Mouse (Mus musculus) cerebellum, adult 2 months (tissue): ENCODE data around the gene Stard10. TPM values are rescaled to one million over a fixed set of nuclear protein-coding genes. Genes with fewer than 3 reads are reported as not detected.

Experiments
- DNase-seq, 2 experiments: peaks; one replicate each; pipeline ENCODE4 v3.0.0; 2021
- H3K27ac ChIP-seq: fragments of 200-500 bp; 2 replicates; pipeline ENCODE4 v1.5.1; 2012; ENCODE audit warnings: low read length, control low read depth, inconsistent platforms; ENCODE audit not compliant: insufficient read depth
- H3K27me3 ChIP-seq: fragments of 200-500 bp; 2 replicates; pipeline ENCODE4 v1.6.1; 2012; ENCODE audit warnings: inconsistent platforms, mild to moderate bottlenecking, low read length, moderate library complexity; ENCODE audit not compliant: control insufficient read depth, insufficient read depth
- H3K4me1 ChIP-seq: fragments of 200-500 bp; 2 replicates; pipeline ENCODE4 v1.6.1; 2011; ENCODE audit warnings: low read length; ENCODE audit not compliant: control insufficient read depth, insufficient read depth
- H3K4me3 ChIP-seq: fragments of 200-500 bp; replicated peaks from 2 replicates; pipeline ENCODE3; 2011; ENCODE audit warnings: mild to moderate bottlenecking, low read depth, low read length, control low read depth; ENCODE audit not compliant: insufficient read depth
- CTCF ChIP-seq: fragments of 200-500 bp; IDR thresholded peaks from 2 replicates; pipeline ENCODE4 v1.5.1; 2011; ENCODE audit warnings: low read depth, mild to moderate bottlenecking, control low read depth, low read length, moderate library complexity, borderline replicate concordance; ENCODE audit not compliant: insufficient read depth
- POLR2A ChIP-seq: fragments of 200-500 bp; IDR thresholded peaks from 2 replicates; pipeline ENCODE4 v1.6.1; 2011; ENCODE audit warnings: low read length, control low read depth, borderline replicate concordance; ENCODE audit not compliant: insufficient read depth
- WGBS: fragments of 180-500 bp; shearing (Covaris S2); methylation state at CpG from one replicate; pipeline ENCODE4 v1.1.7; 2018; 5-methylcytosine and 5-hydroxymethylcytosine counted together
- polyA plus RNA-seq: library from polyadenylated mRNA; depleted of rRNA; stranded (reverse); fragments of >200 nt; gene quantifications from 2 replicates; pipeline ENCODE4 v1.2.3, GENCODE M21; 2012

Stard10 gene
- polyA plus RNA-seq, 1 experiment, result 123 TPM

- H3K4me3 ChIP-seq, result no peak overlapping the region
- H3K27ac ChIP-seq, result no peak overlapping the region
- WGBS, result 76% methylated on average over 4 of the region's 4 CpGs
- no peak for DNase-seq
- H3K4me1 ChIP-seq, result peaks cover 3% of the 10 kb centered on the region
- TF ChIP-seq POLR2A (no peak), CTCF (no peak)
- H3K27me3 ChIP-seq, result no peaks in the 10 kb centered on the region
These were observed 35.5 kb downstream of the Stard10 start for GRCm38 (mm10) chr7:101352404-101352803.

- H3K27me3 ChIP-seq, result no peaks in the 10 kb centered on the region
- WGBS, result 85% methylated on average over 5 of the region's 5 CpGs
- no peak overlapping the region for H3K4me3 ChIP-seq
- no peak overlapping the region for H3K27ac ChIP-seq
- DNase-seq, result no peak
- TF ChIP-seq CTCF (no peak), POLR2A (no peak)
- H3K4me1 ChIP-seq, result no peaks in the 10 kb centered on the region
These were observed 37.5 kb downstream of the Stard10 start for GRCm38 (mm10) chr7:101354423-101354822.

GRCm38 (mm10) chr7:101355551-101356100, 38.7 kb downstream of the Stard10 start:
- H3K27me3 ChIP-seq, result no peaks in the 10 kb centered on the region
- 87% methylated on average over 6 of the region's 6 CpGs for WGBS
- no peak for TF ChIP-seq CTCF
- TF ChIP-seq POLR2A, result no peak
- H3K4me1 ChIP-seq, result no peaks in the 10 kb centered on the region
- H3K27ac ChIP-seq, result no peak overlapping the region
- no peak for DNase-seq
- H3K4me3 ChIP-seq, result no peak overlapping the region

- no peak for DNase-seq
- TF ChIP-seq CTCF (no peak), POLR2A (no peak)
- WGBS, result 68% methylated on average over 3 of the region's 3 CpGs
- Histone ChIP-seq H3K4me1 (no peaks in the 10 kb centered on the region), H3K27me3 (no peaks in the 10 kb centered on the region), H3K27ac (no peak overlapping the region), H3K4me3 (no peak overlapping the region)
These were observed 40.0 kb downstream of the Stard10 start for GRCm38 (mm10) chr7:101356868-101357267.

- no peaks in the 10 kb centered on the region for H3K4me1 ChIP-seq
- no peak for DNase-seq
- no peak overlapping the region for H3K4me3 ChIP-seq
- no peak overlapping the region for H3K27ac ChIP-seq
- TF ChIP-seq CTCF (no peak), POLR2A (no peak)
- 77% methylated on average over 3 of the region's 3 CpGs for WGBS
- no peaks in the 10 kb centered on the region for H3K27me3 ChIP-seq
These were observed 43.5 kb downstream of the Stard10 start for GRCm38 (mm10) chr7:101360406-101360805.

- H3K27me3 ChIP-seq, result no peaks in the 10 kb centered on the region
- no peak overlapping the region for H3K4me3 ChIP-seq
- H3K27ac ChIP-seq, result no peak overlapping the region
- TF ChIP-seq CTCF (no peak), POLR2A (no peak)
- H3K4me1 ChIP-seq, result no peaks in the 10 kb centered on the region
- DNase-seq, result no peak
- 81% methylated on average over 4 of the region's 4 CpGs for WGBS
These were observed 44.1 kb downstream of the Stard10 start for GRCm38 (mm10) chr7:101361021-101361420.

GRCm38 (mm10) chr7:101361767-101362166, 44.9 kb downstream of the Stard10 start:
- no peak for TF ChIP-seq CTCF
- no peak for TF ChIP-seq POLR2A
- Histone ChIP-seq H3K4me1 (no peaks in the 10 kb centered on the region), H3K4me3 (no peak overlapping the region), H3K27ac (no peak overlapping the region), H3K27me3 (no peaks in the 10 kb centered on the region)
- no peak for DNase-seq
- 78% methylated on average over 4 of the region's 4 CpGs for WGBS

- 72% methylated on average over 5 of the region's 5 CpGs for WGBS
- DNase-seq, result no peak
- H3K4me3 ChIP-seq, result no peak overlapping the region
- no peaks in the 10 kb centered on the region for H3K27me3 ChIP-seq
- TF ChIP-seq POLR2A (no peak), CTCF (no peak)
- H3K27ac ChIP-seq, result no peak overlapping the region
- no peaks in the 10 kb centered on the region for H3K4me1 ChIP-seq
These were observed 45.9 kb downstream of the Stard10 start for GRCm38 (mm10) chr7:101362791-101363191.
